Mouse (Mus musculus) stomach, postnatal 0 days (tissue): Measurements from ENCODE around the gene Tnfrsf14.

Experiments
- CTCF ChIP-seq: IDR thresholded peaks from 2 replicates; pipeline ENCODE4 v1.5.1; 2016; ENCODE audit warnings: antibody characterized with exemption, low read depth, mild to moderate bottlenecking, moderate library complexity
- EP300 ChIP-seq: optimal IDR thresholded peaks from 2 replicates; pipeline ENCODE3; 2016; ENCODE audit warnings: antibody characterized with exemption

DNA sequence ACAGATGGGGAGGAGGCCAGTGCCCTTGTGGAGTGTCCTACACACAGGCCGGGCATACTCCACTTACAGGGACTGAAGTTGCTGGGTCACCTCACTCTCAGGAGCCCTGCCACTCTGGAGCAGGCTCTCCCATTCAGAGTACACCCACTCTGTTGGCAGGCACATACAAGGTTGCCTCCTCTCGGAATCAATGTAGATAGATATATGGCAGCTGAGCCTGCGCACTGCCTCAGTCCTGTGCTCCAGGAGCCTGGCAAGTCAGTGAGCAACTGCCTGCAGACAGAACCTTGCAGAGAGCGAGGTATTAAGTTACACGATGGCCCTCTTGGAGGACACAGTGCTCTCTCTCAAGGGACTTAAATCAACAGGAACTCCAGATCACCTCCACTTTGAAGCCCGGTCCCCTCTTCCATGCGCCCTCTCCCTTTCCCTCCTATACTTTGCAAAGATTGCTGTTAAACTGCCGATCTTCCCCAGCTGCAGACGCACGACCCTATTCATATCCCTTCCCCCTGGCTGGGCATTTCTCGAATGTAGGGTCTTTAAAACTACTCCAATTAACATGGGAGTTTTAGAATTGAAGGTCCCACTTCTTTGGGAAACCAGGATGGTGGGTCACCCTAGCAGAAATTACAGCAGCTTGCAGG is 35.0 kb upstream of the Tnfrsf14 start:
- TF ChIP-seq CTCF: no peak
- no peak for TF ChIP-seq EP300
